Mouse (Mus musculus): ENCODE measurements around the gene H1f0. TPM values are rescaled to one million over a fixed set of nuclear protein-coding genes. Genes with fewer than 3 reads are reported as not detected.

The H1f0 gene
- total and polyA plus RNA-seq, 3 experiments: 33.5 to 213 (median 46.8) TPM

- H3K9me3 ChIP-seq (replicated peaks; ENCODE audit: insufficient read depth, low read length): no peaks in the 10 kb centered on the region
- no peak overlapping the region for H3K27ac ChIP-seq (ENCODE audit: control insufficient read depth, low read depth, low read length)
- H3K9ac ChIP-seq (ENCODE audit: control insufficient read depth, low read depth, low read length, poor library complexity, severe bottlenecking): no peak overlapping the region
- H3K36me3 ChIP-seq (ENCODE audit: control insufficient read depth in 1 of 2, insufficient read depth in 2 of 2, low read length in 2 of 2): peaks cover 0 to 5% of the 10 kb centered on the region in 2 experiments; a peak in 1 of 4 replicates
- no peak overlapping the region for H3K4me3 ChIP-seq (ENCODE audit: control insufficient read depth in 1 of 2, insufficient read depth in 1 of 2, low read depth in 2 of 2, low read length in 2 of 2)
- H3K4me1 ChIP-seq (ENCODE audit: control insufficient read depth in 1 of 2, insufficient read depth in 2 of 2, low read length in 2 of 2): peaks cover 0 to 17% of the 10 kb centered on the region in 2 experiments; a peak in 2 of 4 replicates
- TF ChIP-seq RCOR1 (IDR thresholded peaks at IDR 0.05; ENCODE audit: low read depth, low read length): no peak
- no peak for DNase-seq (ENCODE audit: low read depth, low spot score)
- H3K27me3 ChIP-seq (ENCODE audit: control insufficient read depth in 1 of 2, insufficient read depth in 2 of 2, low read length in 2 of 2): no peaks in the 10 kb centered on the region; a peak in 1 of 4 replicates
- peaks cover 7% of the 10 kb centered on the region; the same call in 1 of the 2 replicates for H3K79me2 ChIP-seq (ENCODE audit: control insufficient read depth, insufficient read depth, low read length, poor library complexity)
These were observed 2.5 kb upstream of the H1f0 start for GRCm38 (mm10) chr15:79025687-79026308.

DNA sequence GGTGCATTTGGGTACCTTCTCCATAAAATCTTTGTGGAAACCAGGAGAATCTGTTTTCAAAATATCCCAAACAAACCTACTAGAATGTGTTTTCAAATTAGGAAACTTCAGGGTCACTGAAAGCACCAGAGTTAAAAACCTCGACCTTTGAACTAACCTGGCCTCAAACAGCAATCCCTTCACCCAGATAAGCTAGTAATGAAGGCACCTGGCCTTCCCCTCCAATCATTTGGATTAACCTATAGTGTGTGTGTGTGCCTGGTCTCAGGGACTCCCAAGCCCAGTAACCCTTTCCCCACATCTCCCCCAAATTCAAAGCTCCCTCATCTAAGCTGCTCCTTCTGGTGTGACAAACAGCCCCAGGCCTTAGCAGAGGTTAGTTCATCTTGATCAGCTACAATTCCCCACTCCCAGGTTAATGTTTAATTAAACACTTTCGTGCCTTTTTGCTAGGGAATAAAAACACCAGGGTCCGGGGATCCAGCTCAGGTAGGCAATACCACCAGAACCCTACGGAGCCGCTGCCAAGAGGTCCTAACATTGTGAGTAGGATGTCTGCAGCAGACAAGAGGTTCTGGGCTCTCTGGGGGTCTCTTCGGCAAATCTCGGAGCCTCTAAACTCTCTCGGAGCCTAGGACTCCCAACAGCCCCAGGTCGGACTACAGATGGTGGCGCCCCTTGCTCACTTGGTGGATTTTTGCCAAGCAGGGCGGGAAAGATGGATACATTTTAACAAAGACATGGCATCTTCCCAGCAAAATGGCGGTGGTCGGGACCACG lies 1.5 kb upstream of the H1f0 start:
- TF ChIP-seq SIN3A (IDR thresholded peaks at IDR 0.05; ENCODE audit: low read length) (no peak), TCF12 (IDR thresholded peaks at IDR 0.05; ENCODE audit: low read depth, low read length) (no peak), GABPA (IDR thresholded peaks at IDR 0.05; ENCODE audit: low read depth, low read length) (no peak), ZC3H11A (IDR thresholded peaks at IDR 0.05; ENCODE audit: low read depth, low read length) (no peak), UBTF (IDR thresholded peaks at IDR 0.05; ENCODE audit: borderline replicate concordance, insufficient read depth, low read depth, low read length) (no peak), ETS1 (IDR thresholded peaks at IDR 0.05; ENCODE audit: low read depth, low read length) (no peak), ZKSCAN1 (IDR thresholded peaks at IDR 0.05; ENCODE audit: low read depth, low read length) (no peak), CTCF (IDR thresholded peaks at IDR 0.05 in 2 of 3, conservative IDR thresholded peaks at IDR 0.05 in 1 of 3; ENCODE audit: control insufficient read depth in 1 of 3, insufficient read depth in 1 of 3, low read depth in 2 of 3, low read length in 3 of 3, poor library complexity in 1 of 3, severe bottlenecking in 1 of 3) (no peak)
- Histone ChIP-seq H3K9ac (ENCODE audit: control insufficient read depth, low read depth, low read length, poor library complexity, severe bottlenecking) (no peak overlapping the region; the same call in 1 of the 2 replicates), H3K27me3 (ENCODE audit: control insufficient read depth in 1 of 2, insufficient read depth in 2 of 2, low read length in 2 of 2) (no peaks in the 10 kb centered on the region; a peak in 1 of 4 replicates), H3K27ac (ENCODE audit: control insufficient read depth, low read depth, low read length) (no peak overlapping the region), H3K9me3 (replicated peaks; ENCODE audit: insufficient read depth, low read length) (no peaks in the 10 kb centered on the region), H3K4me1 (ENCODE audit: control insufficient read depth in 1 of 2, insufficient read depth in 2 of 2, low read length in 2 of 2) (peaks cover 0 to 17% of the 10 kb centered on the region in 2 experiments; a peak in 2 of 4 replicates), H3K4me3 (ENCODE audit: control insufficient read depth in 1 of 2, insufficient read depth in 1 of 2, low read depth in 2 of 2, low read length in 2 of 2) (no peak overlapping the region), H3K79me2 (ENCODE audit: control insufficient read depth, insufficient read depth, low read length, poor library complexity) (peaks cover 7% of the 10 kb centered on the region; the same call in 1 of the 2 replicates), H3K36me3 (ENCODE audit: control insufficient read depth in 1 of 2, insufficient read depth in 2 of 2, low read length in 2 of 2) (peaks cover 0 to 6% of the 10 kb centered on the region in 2 experiments; a peak in 1 of 4 replicates)
- no peak for DNase-seq (ENCODE audit: low read depth, low spot score)

Measured in MEL (cell line).